Mouse (Mus musculus): ENCODE data around the gene Gm49510. TPM values are rescaled to one million over a fixed set of nuclear protein-coding genes. Genes with fewer than 3 reads are reported as not detected.
A peak's percentile ranks its signal among the peaks of the same experiment; 100 is the strongest.

Gm49510 gene
- polyA plus RNA-seq (2012; rRNA removed) = 0.03 and 0.17 TPM in 2 replicates
- polyA plus RNA-seq (2014; fragmentation: Nextera tagmentation; extraction: Ambion mirVana) = 0.10 and 0.13 TPM in 2 replicates

- H3K9ac ChIP-seq (replicated peaks) = peak within 1 kb of the TSS; percentile 77
- H3K4me2 ChIP-seq (ENCODE audit: low read depth) = peak within 1 kb of the TSS; percentile 94
- H3K27me3 ChIP-seq (ENCODE audit: control insufficient read depth, insufficient read depth, low read length) = no peaks in the 10 kb centered on the region
- H3K27ac ChIP-seq = peak within 1 kb of the TSS; percentile 73
- no peak for DNase-seq (ENCODE audit: low read depth in 3 of 3, low spot score in 3 of 3)
- peaks cover 2% of the 10 kb centered on the region for H3K36me3 ChIP-seq (replicated peaks; ENCODE audit: control insufficient read depth, insufficient read depth, low read depth)
- peaks cover 45 to 60% of the 10 kb centered on the region in 2 experiments for H3K4me1 ChIP-seq (replicated peaks; ENCODE audit: control insufficient read depth in 2 of 2, insufficient read depth in 2 of 2, low read length in 1 of 2)
- no peak for ATAC-seq (ENCODE audit: insufficient read depth)
- peak within 1 kb of the TSS; percentile 80 to 81 for H3K4me3 ChIP-seq (ENCODE audit: insufficient read depth in 1 of 2, low read depth in 2 of 2, low read length in 2 of 2)
- WGBS (ENCODE audit: insufficient replicate concordance) = 3% methylated on average over 20 of the region's 20 CpGs
- no peaks in the 10 kb centered on the region for H3K9me3 ChIP-seq (ENCODE audit: control insufficient read depth, low read length)
- TF ChIP-seq CTCF (IDR thresholded peaks at IDR 0.05; ENCODE audit: low read depth) (no peak), EP300 (IDR thresholded peaks at IDR 0.05; ENCODE audit: low read depth) (no peak)
Observed at GRCm38 (mm10) chr15:78899409-78899739, at the start of gene Gm49510. Gene Gm49510, plus strand, starts transcription at chr15:78899667.

- DNase-seq (ENCODE audit: low read depth in 3 of 3, low spot score in 3 of 3) (no peak), ATAC-seq (ENCODE audit: insufficient read depth) (no peak)
- no peaks in the 10 kb centered on the region for H3K9me3 ChIP-seq (ENCODE audit: control insufficient read depth, low read length)
- no peak overlapping the region for H3K9ac ChIP-seq (replicated peaks)
- H3K27me3 ChIP-seq (ENCODE audit: control insufficient read depth, insufficient read depth, low read length) = peaks cover 4% of the 10 kb centered on the region; the same call in 1 of the 2 replicates
- peaks cover 12 to 16% of the 10 kb centered on the region in 2 experiments for H3K4me1 ChIP-seq (replicated peaks; ENCODE audit: control insufficient read depth in 2 of 2, insufficient read depth in 2 of 2, low read length in 1 of 2)
- H3K4me3 ChIP-seq (ENCODE audit: insufficient read depth in 1 of 2, low read depth in 2 of 2, low read length in 2 of 2) = no peak overlapping the region
- H3K36me3 ChIP-seq (replicated peaks; ENCODE audit: control insufficient read depth, insufficient read depth, low read depth) = no peaks in the 10 kb centered on the region
- WGBS (ENCODE audit: insufficient replicate concordance) = 64% methylated on average over 15 of the region's 15 CpGs
- H3K4me2 ChIP-seq (ENCODE audit: low read depth) = no peak overlapping the region
- no peak overlapping the region for H3K27ac ChIP-seq
- no peak for TF ChIP-seq CTCF (IDR thresholded peaks at IDR 0.05; ENCODE audit: low read depth)
- TF ChIP-seq EP300 (IDR thresholded peaks at IDR 0.05; ENCODE audit: low read depth) = no peak
Observed at GRCm38 (mm10) chr15:78850059-78850824, 49.2 kb upstream of the Gm49510 start.

GRCm38 (mm10) chr15:78850944-78851343, 48.5 kb upstream of the Gm49510 start:
- 38% methylated on average over 6 of the region's 6 CpGs for WGBS (ENCODE audit: insufficient replicate concordance)
- Histone ChIP-seq H3K9me3 (ENCODE audit: control insufficient read depth, low read length) (no peaks in the 10 kb centered on the region), H3K27me3 (ENCODE audit: control insufficient read depth, insufficient read depth, low read length) (peaks cover 4% of the 10 kb centered on the region; the same call in 1 of the 2 replicates), H3K4me1 (replicated peaks; ENCODE audit: control insufficient read depth in 2 of 2, insufficient read depth in 2 of 2, low read length in 1 of 2) (peaks cover 12 to 13% of the 10 kb centered on the region in 2 experiments), H3K36me3 (replicated peaks; ENCODE audit: control insufficient read depth, insufficient read depth, low read depth) (no peaks in the 10 kb centered on the region), H3K9ac (replicated peaks) (no peak overlapping the region), H3K27ac (no peak overlapping the region), H3K4me3 (ENCODE audit: insufficient read depth in 1 of 2, low read depth in 2 of 2, low read length in 2 of 2) (no peak overlapping the region), H3K4me2 (ENCODE audit: low read depth) (no peak overlapping the region)
- DNase-seq (ENCODE audit: low read depth in 3 of 3, low spot score in 3 of 3) (no peak), ATAC-seq (ENCODE audit: insufficient read depth) (no peak)
- TF ChIP-seq EP300 (IDR thresholded peaks at IDR 0.05; ENCODE audit: low read depth) (no peak), CTCF (IDR thresholded peaks at IDR 0.05; ENCODE audit: low read depth) (no peak)

GRCm38 (mm10) chr15:78851505-78852153, 47.8 kb upstream of the Gm49510 start:
- H3K4me2 ChIP-seq (ENCODE audit: low read depth) = peak overlapping the region; percentile 36
- ATAC-seq (ENCODE audit: insufficient read depth) (peak; percentile 81), DNase-seq (ENCODE audit: low read depth in 3 of 3, low spot score in 3 of 3) (peak; percentile 86 to 91 (median 88))
- no peaks in the 10 kb centered on the region for H3K9me3 ChIP-seq (ENCODE audit: control insufficient read depth, low read length)
- peaks cover 4% of the 10 kb centered on the region; the same call in 1 of the 2 replicates for H3K27me3 ChIP-seq (ENCODE audit: control insufficient read depth, insufficient read depth, low read length)
- no peaks in the 10 kb centered on the region for H3K36me3 ChIP-seq (replicated peaks; ENCODE audit: control insufficient read depth, insufficient read depth, low read depth)
- no peak overlapping the region for H3K4me3 ChIP-seq (ENCODE audit: insufficient read depth in 1 of 2, low read depth in 2 of 2, low read length in 2 of 2)
- peaks cover 12 to 13% of the 10 kb centered on the region in 2 experiments for H3K4me1 ChIP-seq (replicated peaks; ENCODE audit: control insufficient read depth in 2 of 2, insufficient read depth in 2 of 2, low read length in 1 of 2)
- WGBS (ENCODE audit: insufficient replicate concordance) = 5% methylated on average over 13 of the region's 13 CpGs
- TF ChIP-seq CTCF (IDR thresholded peaks at IDR 0.05; ENCODE audit: low read depth) (peak; percentile 98), EP300 (IDR thresholded peaks at IDR 0.05; ENCODE audit: low read depth) (no peak)
- H3K27ac ChIP-seq = no peak overlapping the region
- no peak overlapping the region for H3K9ac ChIP-seq (replicated peaks)

All from liver, embryonic 14.5 days (tissue).